Mouse (Mus musculus) liver, adult 2 months (tissue): Measurements from ENCODE around the gene Stxbp5l. TPM values are rescaled to one million over a fixed set of nuclear protein-coding genes. Genes with fewer than 3 reads are reported as not detected.

Experiments used
- DNase-seq: peaks from one replicate; pipeline ENCODE4 v3.0.0-alpha.2; 2011; ENCODE audit warnings: low read depth, low spot score; ENCODE audit errors: extremely low read depth
- H3K27ac ChIP-seq: fragments of 200-500 bp; replicated peaks from 2 replicates; pipeline ENCODE4 v1.5.1; 2012; ENCODE audit warnings: low read depth, mild to moderate bottlenecking, control low read depth, inconsistent platforms, low read length; ENCODE audit not compliant: insufficient read depth
- H3K27me3 ChIP-seq: fragments of 200-500 bp; 2 replicates; pipeline ENCODE4 v1.6.1; 2012; ENCODE audit warnings: mild to moderate bottlenecking, moderate library complexity, low read length, inconsistent platforms; ENCODE audit not compliant: control insufficient read depth, insufficient read depth
- H3K36me3 ChIP-seq: fragments of 200-500 bp; 2 replicates; pipeline ENCODE4 v1.6.1; 2012; ENCODE audit warnings: low read length, inconsistent platforms; ENCODE audit not compliant: control insufficient read depth, insufficient read depth
- H3K4me1 ChIP-seq: fragments of 200-500 bp; 2 replicates; pipeline ENCODE4 v1.6.1; 2011; ENCODE audit warnings: low read length; ENCODE audit not compliant: control insufficient read depth, insufficient read depth
- H3K4me3 ChIP-seq: fragments of 200-500 bp; 2 replicates; pipeline ENCODE4 v1.5.1; 2011; ENCODE audit warnings: low read depth, mild to moderate bottlenecking, control low read depth, low read length, moderate library complexity; ENCODE audit not compliant: insufficient read depth
- H3K79me2 ChIP-seq: fragments of 200-500 bp; 2 replicates; pipeline ENCODE4 v1.6.1; 2012; ENCODE audit warnings: inconsistent platforms, mild to moderate bottlenecking, low read length, moderate library complexity; ENCODE audit not compliant: control insufficient read depth, insufficient read depth
- H3K9ac ChIP-seq: fragments of 200-500 bp; 2 replicates; pipeline ENCODE4 v1.6.1; 2012; ENCODE audit warnings: low read depth, mild to moderate bottlenecking, control low read depth, inconsistent platforms, low read length
- CTCF ChIP-seq: fragments of 200-500 bp; IDR thresholded peaks from 2 replicates; pipeline ENCODE4 v1.5.1; 2011; ENCODE audit warnings: low read depth, low read length, control low read depth
- POLR2A ChIP-seq: fragments of 200-500 bp; IDR thresholded peaks from 2 replicates; pipeline ENCODE4 v1.6.1; 2011; ENCODE audit warnings: low read length, control low read depth; ENCODE audit not compliant: insufficient read depth; ENCODE audit errors: extremely low read depth
- WGBS: fragments of 180-500 bp; shearing (Covaris S2); methylation state at CpG from one replicate; pipeline ENCODE4 v1.1.7; 2018; 5-methylcytosine and 5-hydroxymethylcytosine counted together
- polyA plus RNA-seq: library from polyadenylated mRNA; depleted of rRNA; stranded (reverse); fragments of >200 nt; gene quantifications from 2 replicates; pipeline ENCODE4 v1.2.3, GENCODE M21; 2012; rRNA removed
- total RNA-seq: library from RNA; depleted of rRNA; stranded (reverse); fragments of >200 nt; gene quantifications from 2 replicates; pipeline ENCODE4 v1.2.3, GENCODE M21; 2014; rRNA removed

The Stxbp5l gene
- total RNA-seq, result 0.46 and 2.3 TPM in 2 replicates
- polyA plus RNA-seq, result 0.02 TPM in 1 of 2 replicates, not detected in the other

GRCm38 (mm10) chr16:37384821-37385344, at the start of gene Stxbp5l:
TSS of gene Stxbp5l (minus strand) at chr16:37384962.
- WGBS, result under 1% methylated on average over 30 of the region's 33 CpGs

GRCm38 (mm10) chr16:37433418-37434204, 48.8 kb upstream of the Stxbp5l start:
- DNase-seq, result no peak
- 62% methylated on average over 5 of the region's 5 CpGs for WGBS

More at GRCm38 (mm10) chr16:37384821-37385344, at the start of gene Stxbp5l:
- no peak within 1 kb of the TSS for H3K27ac ChIP-seq
- peaks cover 3% of the 10 kb centered on the region for H3K4me1 ChIP-seq
- H3K9ac ChIP-seq, result peak within 1 kb of the TSS; percentile 7; the same call in 1 of the 2 replicates
- no peaks in the 10 kb centered on the region for H3K36me3 ChIP-seq
- H3K27me3 ChIP-seq, result peaks cover 4% of the 10 kb centered on the region
- TF ChIP-seq CTCF, result no peak
- TF ChIP-seq POLR2A, result 0 out of 2 replicates have a peak, but pooled peaks have one; percentile 36
- no peaks in the 10 kb centered on the region for H3K79me2 ChIP-seq
- H3K4me3 ChIP-seq, result peak within 1 kb of the TSS; percentile 48; the same call in 1 of the 2 replicates
- peak; percentile 95 for DNase-seq

GRCm38 (mm10) chr16:37425434-37425833, 40.7 kb upstream of the Stxbp5l start:
- Histone ChIP-seq H3K79me2 (no peaks in the 10 kb centered on the region), H3K4me3 (no peak overlapping the region), H3K36me3 (no peaks in the 10 kb centered on the region), H3K9ac (no peak overlapping the region), H3K27ac (no peak overlapping the region), H3K4me1 (no peaks in the 10 kb centered on the region), H3K27me3 (no peaks in the 10 kb centered on the region)
- TF ChIP-seq CTCF (no peak), POLR2A (no peak)
- DNase-seq, result no peak
- WGBS, result 58% methylated on average over 1 of the region's 1 CpGs

More at GRCm38 (mm10) chr16:37433418-37434204, 48.8 kb upstream of the Stxbp5l start:
- Histone ChIP-seq H3K79me2 (no peaks in the 10 kb centered on the region), H3K4me3 (no peak overlapping the region), H3K27me3 (no peaks in the 10 kb centered on the region), H3K4me1 (no peaks in the 10 kb centered on the region; the same call in 1 of the 2 replicates), H3K27ac (no peak overlapping the region), H3K9ac (no peak overlapping the region), H3K36me3 (no peaks in the 10 kb centered on the region)
- TF ChIP-seq CTCF (no peak), POLR2A (no peak)

GRCm38 (mm10) chr16:37422874-37423273, 38.1 kb upstream of the Stxbp5l start:
- 76% methylated on average over 5 of the region's 5 CpGs for WGBS
- no peak for TF ChIP-seq CTCF
- no peak for TF ChIP-seq POLR2A

GRCm38 (mm10) chr16:37421851-37422250, 37.1 kb upstream of the Stxbp5l start:
- no peaks in the 10 kb centered on the region for H3K79me2 ChIP-seq
- no peak overlapping the region for H3K4me3 ChIP-seq
- 86% methylated on average over 3 of the region's 3 CpGs for WGBS
- no peak for TF ChIP-seq CTCF
- no peak for TF ChIP-seq POLR2A
- DNase-seq, result no peak
- no peaks in the 10 kb centered on the region for H3K36me3 ChIP-seq
- H3K9ac ChIP-seq, result no peak overlapping the region
- no peaks in the 10 kb centered on the region for H3K27me3 ChIP-seq
- no peaks in the 10 kb centered on the region for H3K4me1 ChIP-seq
- H3K27ac ChIP-seq, result no peak overlapping the region

More at GRCm38 (mm10) chr16:37422874-37423273, 38.1 kb upstream of the Stxbp5l start:
- Histone ChIP-seq H3K4me3 (no peak overlapping the region), H3K27me3 (no peaks in the 10 kb centered on the region), H3K4me1 (no peaks in the 10 kb centered on the region), H3K36me3 (no peaks in the 10 kb centered on the region), H3K9ac (no peak overlapping the region), H3K27ac (no peak overlapping the region), H3K79me2 (no peaks in the 10 kb centered on the region)
- no peak for DNase-seq
